Mouse (Mus musculus): Measurements from ENCODE around the gene Cphx2. TPM values are rescaled to one million over a fixed set of nuclear protein-coding genes. Genes with fewer than 3 reads are reported as not detected.
"Not testable (repeated sequence)": the region's sequence is repeated elsewhere in the genome, so short reads cannot be mapped to it uniquely, and the experiment has no call there.

Gene Cphx2
- total RNA-seq (2021): not detected

DNA sequence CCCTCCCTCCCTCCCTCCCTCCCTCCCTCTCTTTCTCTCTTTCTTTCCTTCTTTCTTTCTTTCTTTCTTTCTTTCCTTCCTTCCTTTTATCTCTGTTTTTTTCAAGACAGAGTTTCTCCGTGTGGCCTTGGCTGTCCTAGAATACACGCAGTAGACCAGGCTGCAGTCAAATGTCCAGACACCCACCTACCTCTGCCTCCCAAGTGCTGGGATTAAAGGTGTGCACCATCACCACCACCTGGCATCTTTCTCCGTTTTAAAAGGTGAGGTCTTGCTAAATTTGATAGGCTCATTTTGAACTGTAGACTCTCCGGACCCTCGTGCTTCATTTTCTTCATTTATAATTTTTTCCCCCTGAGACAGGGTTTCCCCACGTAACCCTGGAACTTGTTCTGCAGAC is at the start of gene Cphx2:
TSS of gene Cphx2 (plus strand) at position 301 of the 400 bp plus-strand sequence.
- intact Hi-C loops (cut with DNase I); DNase-seq: not testable (repeated sequence)

DNA sequence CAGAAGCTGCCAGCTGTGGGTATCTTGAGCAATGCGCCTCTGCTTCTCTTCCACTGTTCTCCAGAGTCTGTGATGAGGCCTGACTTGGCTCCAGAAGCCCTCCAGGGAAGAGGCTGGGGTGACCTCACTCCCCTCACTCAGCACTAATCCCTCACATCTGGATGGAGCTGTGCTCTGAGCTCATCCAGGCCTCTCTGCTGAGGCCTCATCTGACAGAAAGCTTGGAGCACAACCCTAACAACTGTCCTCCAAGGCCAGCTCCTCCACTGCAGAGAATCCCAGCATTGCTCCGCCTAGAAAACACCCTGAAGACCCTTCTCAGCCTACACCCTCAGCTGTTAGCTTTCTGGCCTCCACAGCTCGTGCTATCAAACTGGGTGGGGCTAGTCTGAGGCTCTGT is 47.0 kb upstream of the Cphx2 start:
- DNase-seq; intact Hi-C loops (cut with DNase I): not testable (repeated sequence)

DNA sequence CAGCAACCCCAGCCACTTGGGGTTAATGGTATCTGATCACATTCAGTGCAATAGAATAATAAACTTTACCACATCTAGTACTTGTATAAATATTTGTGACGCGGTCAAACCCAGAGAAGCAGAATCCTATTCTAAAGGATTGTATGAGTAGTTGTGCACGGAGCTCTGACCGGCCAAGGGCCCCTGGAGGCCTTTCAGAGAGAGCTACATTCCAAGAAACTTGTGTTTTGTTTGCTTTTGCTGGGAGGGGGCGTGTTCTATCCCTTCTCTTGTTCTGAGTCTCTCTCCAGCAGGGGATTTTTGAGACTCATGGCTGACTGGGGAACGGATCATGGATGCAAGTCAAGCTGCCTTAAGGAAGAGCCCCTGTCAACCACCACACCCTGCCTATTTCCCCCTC is 45.9 kb upstream of the Cphx2 start:
- intact Hi-C loops (cut with DNase I); DNase-seq: not testable (repeated sequence)

DNA sequence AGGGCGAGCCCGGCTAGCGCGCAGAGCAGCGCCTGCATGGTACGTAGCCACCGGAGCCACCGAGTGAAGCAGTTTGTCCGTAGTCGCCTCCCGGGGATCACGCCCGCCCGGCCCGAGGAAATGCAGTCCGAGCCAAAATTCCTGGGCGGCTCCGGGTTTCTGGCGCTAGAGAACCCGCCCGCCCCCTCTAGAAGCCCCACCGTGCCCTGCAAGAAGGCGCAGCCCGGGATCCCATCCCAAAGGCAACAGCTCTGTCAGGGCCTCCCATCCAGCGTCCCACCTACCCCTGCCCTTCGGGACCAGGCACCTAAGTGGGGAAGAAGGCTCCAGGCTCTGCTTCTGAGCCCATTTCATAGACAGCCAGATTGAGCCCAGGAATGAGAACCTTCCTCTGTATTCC is 38.7 kb upstream of the Cphx2 start, which contains the start of gene Gm9780:
TSS of gene Gm9780 (minus strand) at position 101 of the 400 bp plus-strand sequence.
- intact Hi-C loops (cut with DNase I); DNase-seq: not testable (repeated sequence)

DNA sequence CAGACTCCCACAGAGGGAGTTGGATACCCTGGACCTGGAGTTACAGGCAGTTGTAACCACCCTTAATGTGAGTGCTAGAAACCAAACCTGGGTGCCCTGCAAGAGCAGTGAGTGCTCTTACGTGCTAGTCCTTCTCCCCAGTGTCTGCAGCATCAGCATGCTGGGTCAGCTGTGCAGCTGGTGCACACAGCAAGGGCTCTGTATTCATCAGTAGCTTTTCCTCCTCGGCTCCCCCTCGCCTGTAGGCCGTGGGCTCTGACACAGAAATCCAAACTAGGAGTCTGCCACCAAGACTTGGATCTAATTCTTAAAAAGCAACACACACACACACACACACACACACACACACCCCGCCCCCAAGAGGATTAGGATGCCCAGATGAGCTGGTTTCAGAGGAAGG is 36.3 kb upstream of the Cphx2 start:
- intact Hi-C loops (cut with DNase I); DNase-seq: not testable (repeated sequence)

DNA sequence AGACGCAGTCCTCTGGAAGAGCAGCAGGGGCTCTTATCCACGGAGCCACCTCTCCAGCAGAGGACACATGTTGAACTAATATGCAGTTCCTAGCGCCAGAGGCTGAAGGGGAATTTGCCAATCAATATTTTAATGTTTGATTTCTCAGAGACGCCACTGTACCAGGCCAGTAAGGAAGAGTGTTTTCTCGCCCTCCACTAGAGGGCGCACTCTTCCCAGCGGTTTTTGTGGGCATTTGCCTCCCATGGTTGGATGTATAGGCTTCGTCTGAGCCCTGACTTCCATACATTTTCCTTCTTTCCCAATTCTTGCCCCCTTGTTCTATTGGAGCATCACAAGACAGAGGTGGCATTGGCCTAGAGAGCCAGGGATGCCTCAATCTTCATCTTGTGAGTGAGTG is 34.3 kb upstream of the Cphx2 start:
- DNase-seq; intact Hi-C loops (cut with DNase I): not testable (repeated sequence)

DNA sequence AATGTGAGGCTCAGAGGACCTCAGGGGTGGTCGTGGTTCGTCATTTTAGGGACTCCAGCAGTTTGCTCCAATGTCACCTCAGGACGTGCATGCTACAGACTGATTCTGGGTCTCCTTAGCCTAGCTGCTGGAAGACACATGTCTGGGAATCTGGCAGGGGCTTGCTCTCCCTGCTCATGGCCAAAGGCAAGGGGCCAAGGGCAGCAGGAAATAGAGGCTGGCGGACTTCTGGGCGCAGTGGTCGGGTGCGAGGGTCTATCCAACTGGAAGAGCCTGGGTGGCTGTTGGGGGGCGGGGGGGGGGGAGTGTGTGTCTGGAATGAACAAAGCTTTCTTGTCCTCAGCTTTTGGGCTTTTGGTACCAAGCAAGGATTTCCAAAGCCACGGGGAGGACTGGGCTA is 32.5 kb upstream of the Cphx2 start:
- intact Hi-C loops (cut with DNase I); DNase-seq: not testable (repeated sequence)

DNA sequence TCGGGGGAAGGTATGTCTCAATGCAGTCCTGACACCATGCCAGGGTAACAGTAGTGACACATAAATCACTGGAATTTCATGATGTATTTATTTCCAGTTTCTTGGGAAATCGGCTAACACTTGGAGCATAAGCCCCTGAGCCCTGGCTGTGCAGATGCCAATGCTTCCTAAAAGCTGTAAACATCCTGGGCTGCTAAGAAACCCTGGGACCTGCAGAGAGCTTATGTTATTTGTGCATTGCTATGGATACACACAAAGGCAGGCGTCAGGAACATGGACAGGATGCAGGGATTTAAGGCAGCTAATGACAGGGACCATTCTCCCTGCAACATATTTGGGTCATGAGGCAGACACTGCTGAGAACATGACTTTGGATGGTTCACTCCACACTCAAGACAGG is 23.1 kb upstream of the Cphx2 start:
- DNase-seq: not testable (repeated sequence)

DNA sequence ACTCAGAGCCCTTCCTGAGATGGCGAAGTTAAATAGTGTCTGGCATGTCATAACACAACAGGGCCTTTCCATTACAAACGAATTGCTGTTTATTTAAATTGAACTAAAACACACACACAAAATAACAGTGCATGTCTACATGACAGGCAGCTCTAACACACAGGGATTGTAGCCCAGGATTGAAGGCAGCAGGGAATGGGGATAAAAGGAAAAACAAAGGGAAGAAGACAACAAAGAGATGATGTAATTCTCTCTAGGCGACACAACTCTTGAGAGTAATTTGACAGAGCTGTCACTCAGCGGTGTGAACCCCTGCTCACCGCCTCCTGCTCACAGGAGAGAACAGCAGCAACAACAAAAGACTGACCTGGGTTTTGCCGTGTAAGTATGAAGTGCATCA is 22.0 kb upstream of the Cphx2 start:
- intact Hi-C loops (cut with DNase I); DNase-seq: not testable (repeated sequence)

More for the DNA sequence above, 23.1 kb upstream of the Cphx2 start:
- intact Hi-C loops (cut with DNase I): not testable (repeated sequence)

DNA sequence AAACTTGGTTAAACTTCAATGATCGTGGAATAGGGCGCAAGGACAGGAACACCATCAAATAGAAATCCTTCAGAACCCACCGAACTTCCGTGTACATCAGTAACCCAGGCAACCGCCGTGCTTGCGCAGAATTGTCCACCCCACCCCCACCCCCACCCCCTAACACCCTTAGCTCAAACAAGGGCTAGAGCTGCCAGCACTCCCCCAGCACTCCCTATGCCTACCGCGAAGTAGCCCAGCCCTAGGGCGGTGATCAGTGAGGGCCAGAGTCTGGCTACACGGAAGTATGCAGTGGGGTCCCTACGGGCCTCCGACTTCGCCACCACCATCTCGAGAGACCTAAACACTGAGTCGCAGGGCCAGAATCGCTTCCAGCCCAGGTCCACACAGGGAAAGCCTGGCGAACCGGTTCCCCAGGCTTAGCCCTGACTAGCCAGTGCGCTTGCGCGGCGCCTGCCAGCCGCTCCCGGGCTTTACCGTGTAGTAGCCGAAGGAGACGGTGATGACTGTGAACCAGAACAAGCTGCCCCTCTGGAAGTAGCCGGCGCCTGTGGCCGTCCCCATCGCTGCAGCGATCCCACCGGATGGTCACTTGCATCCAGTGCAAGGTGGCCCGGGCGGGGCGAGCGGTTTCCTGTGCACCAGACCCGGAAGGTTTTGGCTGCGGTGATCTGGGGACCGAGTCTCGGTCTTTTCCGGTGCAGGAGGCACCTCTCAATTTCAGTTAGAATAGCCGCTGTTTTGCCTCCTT is 14.6 kb upstream of the Cphx2 start:
- intact Hi-C loops (cut with DNase I); DNase-seq: not testable (repeated sequence)

DNA sequence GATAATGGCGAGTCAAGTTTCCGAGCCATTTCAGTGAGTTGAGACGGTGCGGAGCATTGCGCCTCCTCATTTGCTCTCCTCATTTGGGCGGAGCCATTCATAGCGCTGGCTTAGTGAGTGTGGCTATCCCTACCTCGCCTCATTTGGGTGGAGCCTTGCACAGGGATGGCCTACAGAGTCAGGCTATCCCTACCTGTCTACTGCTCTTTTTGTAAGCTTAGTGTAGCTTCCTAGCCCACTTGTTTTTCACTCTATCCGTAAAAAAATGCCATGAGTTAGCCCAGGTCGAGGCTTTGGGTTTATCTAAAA is 14.0 kb upstream of the Cphx2 start, which contains the start of gene Tmem254c:
TSS of gene Tmem254c (minus strand) at position 31 of the 309 bp plus-strand sequence.
- intact Hi-C loops (cut with DNase I); DNase-seq: not testable (repeated sequence)

DNA sequence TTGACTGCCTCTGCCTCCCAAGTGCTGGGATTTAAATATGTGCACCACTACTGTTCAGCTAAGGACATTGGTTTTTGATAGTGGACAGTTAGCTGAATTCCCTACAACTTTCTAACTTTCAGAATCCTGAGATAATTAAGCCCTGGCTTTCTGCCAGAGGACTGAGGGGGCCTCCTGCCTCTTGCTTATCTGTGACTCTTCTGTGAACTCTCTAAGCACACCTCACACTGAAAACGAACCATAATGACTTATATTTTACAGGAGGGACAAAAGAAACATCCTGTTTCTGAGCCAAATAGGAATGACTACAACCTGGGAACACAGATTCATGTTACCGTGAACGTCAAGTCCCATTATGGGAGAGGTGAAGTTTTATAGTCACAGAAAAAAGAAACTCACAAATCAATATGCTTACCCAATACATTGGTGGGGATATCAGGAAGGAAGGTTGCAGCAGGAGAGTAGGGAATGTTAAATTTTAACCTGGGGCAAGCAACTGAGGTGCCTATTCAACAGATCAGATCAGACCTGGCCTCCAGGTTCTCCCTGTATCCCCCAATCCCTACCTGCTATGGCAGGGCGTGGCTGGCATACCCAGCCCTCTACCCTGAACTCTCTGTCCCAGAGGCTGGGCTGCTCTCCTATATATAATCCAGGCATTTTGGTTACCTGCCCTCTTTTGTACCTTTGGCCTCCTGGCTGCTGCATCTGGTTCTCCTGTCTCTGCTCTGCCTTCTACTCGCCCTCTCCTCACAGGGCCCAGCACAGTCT is 4.5 kb upstream of the Cphx2 start:
- intact Hi-C loops (cut with DNase I); DNase-seq: not testable (repeated sequence)

DNA sequence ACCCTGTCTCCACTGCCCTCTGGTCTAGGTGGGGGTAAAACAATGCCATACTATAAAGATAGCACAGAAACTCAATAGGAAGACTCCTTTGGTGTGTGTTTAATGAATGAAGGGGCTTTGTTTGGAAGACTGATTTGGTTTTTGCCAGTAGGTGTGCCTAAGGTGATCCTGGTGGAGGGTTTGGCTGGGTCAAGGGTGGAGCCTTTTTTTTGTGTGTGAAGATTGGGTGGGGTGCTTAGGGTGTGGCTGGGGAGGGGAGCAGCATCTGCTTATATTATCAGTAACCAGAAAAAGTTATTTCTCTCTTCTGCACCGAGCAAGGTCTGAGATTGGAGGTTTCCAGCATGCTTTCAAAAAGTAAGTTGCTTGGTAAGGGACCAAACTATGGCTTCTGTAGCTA is 681 bp downstream of the Cphx2 start, which contains the start of gene Cphx3:
TSS of gene Cphx3 (plus strand) at position 301 of the 400 bp plus-strand sequence.
- intact Hi-C loops (cut with DNase I); DNase-seq: not testable (repeated sequence)

DNA sequence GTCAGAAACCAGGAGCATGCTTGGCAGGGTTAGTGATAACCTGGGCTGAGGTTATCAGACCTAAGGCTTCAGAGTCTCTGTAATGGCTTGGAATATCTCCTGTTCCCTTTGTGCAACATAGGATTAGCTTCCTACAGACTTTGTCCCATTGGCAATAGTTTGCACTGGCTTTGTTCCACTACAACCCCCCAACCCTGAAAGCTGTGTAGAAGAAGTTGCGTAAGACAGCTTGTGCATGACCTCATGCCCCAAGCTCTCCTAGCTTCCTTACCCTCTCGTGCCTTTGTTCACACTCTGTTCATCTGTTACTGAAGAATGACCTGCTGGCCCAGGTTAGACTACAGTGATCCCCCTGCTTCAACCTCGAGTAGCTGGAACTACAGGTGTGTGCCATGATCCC is 16.3 kb downstream of the Cphx2 start:
- intact Hi-C loops (cut with DNase I); DNase-seq: not testable (repeated sequence)

DNA sequence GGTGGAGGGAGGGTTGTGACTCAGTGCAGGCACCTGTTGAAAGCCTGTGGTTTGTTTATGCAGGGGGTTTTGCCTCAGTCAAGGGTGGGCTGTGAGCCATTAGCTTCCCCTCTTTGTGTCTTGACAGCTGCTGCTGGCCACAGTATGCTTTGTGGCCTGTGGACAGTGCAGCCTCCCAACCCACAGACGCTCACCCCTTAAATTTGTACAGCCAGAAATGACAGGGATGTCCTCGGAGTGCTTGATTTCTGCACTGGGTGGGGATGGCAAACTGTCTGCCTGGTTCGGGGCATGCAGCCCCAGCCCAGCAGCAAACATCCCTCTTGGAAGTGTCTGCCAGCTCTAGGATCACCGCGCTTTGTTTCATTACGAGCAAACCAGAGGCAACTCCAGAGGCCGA is 36.8 kb downstream of the Cphx2 start, which contains the start of gene Duxbl2:
TSS of gene Duxbl2 (plus strand) at position 200 of the 400 bp plus-strand sequence.
- DNase-seq: not testable (repeated sequence)

DNA sequence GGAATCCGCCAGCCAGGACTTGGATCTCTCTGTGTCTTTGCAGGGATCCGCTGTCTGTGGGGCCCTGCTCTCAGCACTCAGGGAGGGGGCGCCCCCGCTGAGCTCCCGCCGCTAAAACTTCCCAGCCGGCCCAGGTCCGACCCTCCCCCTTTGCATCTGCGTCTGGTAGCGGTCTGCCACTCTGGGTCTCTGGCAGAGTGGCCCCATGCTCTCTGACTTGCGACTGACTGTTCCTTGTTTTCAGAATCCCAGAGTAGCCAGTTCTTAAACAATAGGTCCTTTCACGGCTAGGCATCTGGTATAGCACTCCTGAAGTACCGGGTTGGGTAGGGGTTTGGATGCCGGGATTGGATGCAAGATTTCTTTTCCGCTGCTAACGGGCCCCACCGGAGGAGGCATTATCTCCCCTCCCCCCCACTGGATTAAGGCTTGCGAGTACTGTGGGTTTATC is 37.3 kb downstream of the Cphx2 start:
- intact Hi-C loops (cut with DNase I): not testable (repeated sequence)

More for the DNA sequence above, 36.8 kb downstream of the Cphx2 start, which contains the start of gene Duxbl2:
- intact Hi-C loops (cut with DNase I): not testable (repeated sequence)

DNA sequence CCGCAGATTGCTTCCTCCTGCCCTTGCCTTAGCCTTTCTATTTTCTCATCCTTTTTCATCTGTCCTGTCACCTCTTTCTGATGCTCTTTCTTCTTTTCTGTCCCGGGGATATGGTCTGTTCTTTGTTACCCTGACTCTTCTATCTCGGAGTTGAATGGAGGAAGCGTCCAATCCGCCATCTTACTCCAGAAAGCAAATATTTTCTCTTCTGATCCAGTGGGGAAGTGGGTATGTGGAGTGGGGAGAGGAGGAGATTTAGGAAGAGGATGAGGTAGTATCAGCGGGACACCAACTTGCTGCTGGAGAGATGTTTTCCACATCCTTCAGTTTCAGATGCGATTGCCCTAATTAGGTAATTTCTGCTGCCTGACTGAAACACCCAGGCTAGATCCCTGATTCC is 37.8 kb downstream of the Cphx2 start:
- DNase-seq; intact Hi-C loops (cut with DNase I): not testable (repeated sequence)

More for the DNA sequence above, 37.3 kb downstream of the Cphx2 start:
- not testable (repeated sequence) for DNase-seq

All from left cerebral cortex, postnatal 4 days (tissue).